Mouse (Mus musculus): ENCODE results near the gene Hmbs. TPM values are rescaled to one million over a fixed set of nuclear protein-coding genes. Genes with fewer than 3 reads are reported as not detected.

The Hmbs gene
- polyA plus RNA-seq (2012; ENCODE audit: low replicate concordance), result 18.2 and 149 TPM in 2 replicates

GRCm38 (mm10) chr9:44343781-44344421 lies at the start of gene Hmbs:
Gene Hmbs, minus strand, starts transcription at chr9:44344228.

GRCm38 (mm10) chr9:44379054-44379834 lies 35.2 kb upstream of the Hmbs start, which contains the start of gene Hyou1:
Gene Hyou1, plus strand, starts transcription at chr9:44379490.

GRCm38 (mm10) chr9:44361190-44361917 lies 17.3 kb upstream of the Hmbs start, which contains the start of gene Vps11:
Gene Vps11, minus strand, starts transcription at chr9:44361670.

GRCm38 (mm10) chr9:44334396-44335330 lies 9.4 kb downstream of the Hmbs start, which contains the start of gene H2afx:
Gene H2afx, plus strand, starts transcription at chr9:44334694.

GRCm38 (mm10) chr9:44325768-44326370 lies 18.2 kb downstream of the Hmbs start, which contains the start of gene Dpagt1:
Gene Dpagt1, plus strand, starts transcription at chr9:44326019.

GRCm38 (mm10) chr9:44319887-44320798 lies 23.9 kb downstream of the Hmbs start, which contains the start of gene C2cd2l:
Gene C2cd2l, minus strand, starts transcription at chr9:44320285.

GRCm38 (mm10) chr9:44305466-44306079 lies 38.5 kb downstream of the Hmbs start, which contains the start of gene Hinfp:
Gene Hinfp, minus strand, starts transcription at chr9:44305671.

GRCm38 (mm10) chr9:44288076-44288958 lies 55.7 kb downstream of the Hmbs start, which contains the start of gene Abcg4:
Gene Abcg4, minus strand, starts transcription at chr9:44288615.

Other genes with a start within 250 kb of the Hmbs start
- not detected in 2 replicates for gene Mfrp, start 242.5 kb downstream of the Hmbs start, polyA plus RNA-seq (2012; ENCODE audit: low replicate concordance)
- gene C1qtnf5, start 237.0 kb downstream of the Hmbs start, polyA plus RNA-seq (2012; ENCODE audit: low replicate concordance), result 0.13 TPM in 1 of 2 replicates, not detected in the other
- not detected in 2 replicates for gene Gm49380, start 230.7 kb downstream of the Hmbs start, polyA plus RNA-seq (2012; ENCODE audit: low replicate concordance)
- gene Rnf26, start 230.7 kb downstream of the Hmbs start, polyA plus RNA-seq (2012; ENCODE audit: low replicate concordance), result 15.4 and 36.4 TPM in 2 replicates
- 2.2 and 2.4 TPM in 2 replicates for gene Mcam, start 209.8 kb downstream of the Hmbs start, polyA plus RNA-seq (2012; ENCODE audit: low replicate concordance)
- gene Cbl, start 110.2 kb downstream of the Hmbs start, polyA plus RNA-seq (2012; ENCODE audit: low replicate concordance), result 24.4 and 63.9 TPM in 2 replicates
- not detected in 2 replicates for gene Ccdc153, start 103.6 kb downstream of the Hmbs start, polyA plus RNA-seq (2012; ENCODE audit: low replicate concordance)
- 0.12 TPM in 1 of 2 replicates, not detected in the other for gene Pdzd3, start 92.8 kb downstream of the Hmbs start, polyA plus RNA-seq (2012; ENCODE audit: low replicate concordance)
- 9.7 and 13.4 TPM in 2 replicates for gene Nlrx1, start 75.6 kb downstream of the Hmbs start, polyA plus RNA-seq (2012; ENCODE audit: low replicate concordance)
- gene Abcg4, start 55.6 kb downstream of the Hmbs start, polyA plus RNA-seq (2012; ENCODE audit: low replicate concordance), result 0.55 and 16.6 TPM in 2 replicates
- gene Hinfp, start 38.6 kb downstream of the Hmbs start, polyA plus RNA-seq (2012; ENCODE audit: low replicate concordance), result 6.5 and 11.9 TPM in 2 replicates
- gene C2cd2l, start 23.9 kb downstream of the Hmbs start, polyA plus RNA-seq (2012; ENCODE audit: low replicate concordance), result 71.2 and 157 TPM in 2 replicates
- 6.6 and 8.5 TPM in 2 replicates for gene Dpagt1, start 18.2 kb downstream of the Hmbs start, polyA plus RNA-seq (2012; ENCODE audit: low replicate concordance)
- gene H2afx, start 9.5 kb downstream of the Hmbs start, polyA plus RNA-seq (2012; ENCODE audit: low replicate concordance), result 328 and 392 TPM in 2 replicates
- gene Vps11, start 17.4 kb upstream of the Hmbs start, polyA plus RNA-seq (2012; ENCODE audit: low replicate concordance), result 16.2 and 21.1 TPM in 2 replicates
- gene Hyou1, start 35.3 kb upstream of the Hmbs start, polyA plus RNA-seq (2012; ENCODE audit: low replicate concordance), result 28.2 and 32.0 TPM in 2 replicates
- gene Slc37a4, start 52.6 kb upstream of the Hmbs start, polyA plus RNA-seq (2012; ENCODE audit: low replicate concordance), result 8.0 and 12.1 TPM in 2 replicates
- 96.1 and 158 TPM in 2 replicates for gene Rps25, start 62.9 kb upstream of the Hmbs start, polyA plus RNA-seq (2012; ENCODE audit: low replicate concordance)
- 8.7 and 13.4 TPM in 2 replicates for gene Trappc4, start 63.4 kb upstream of the Hmbs start, polyA plus RNA-seq (2012; ENCODE audit: low replicate concordance)
- 18.4 and 42.8 TPM in 2 replicates for gene Ccdc84, start 74.3 kb upstream of the Hmbs start, polyA plus RNA-seq (2012; ENCODE audit: low replicate concordance)
- 0.65 and 3.6 TPM in 2 replicates for gene Foxr1, start 96.9 kb upstream of the Hmbs start, polyA plus RNA-seq (2012; ENCODE audit: low replicate concordance)
- gene Upk2, start 110.7 kb upstream of the Hmbs start, polyA plus RNA-seq (2012; ENCODE audit: low replicate concordance), result not detected in 2 replicates
- 168 and 344 TPM in 2 replicates for gene Bcl9l, start 138.6 kb upstream of the Hmbs start, polyA plus RNA-seq (2012; ENCODE audit: low replicate concordance)
- gene Cxcr5, start 217.6 kb upstream of the Hmbs start, polyA plus RNA-seq (2012; ENCODE audit: low replicate concordance), result 27.2 and 68.3 TPM in 2 replicates